Mouse (Mus musculus) limb, embryonic 11.5 days (tissue): Measurements from ENCODE around the gene Usp6nl. TPM values are rescaled to one million over a fixed set of nuclear protein-coding genes. Genes with fewer than 3 reads are reported as not detected.

Experiments
- ATAC-seq: fragments of 200-750 bp; cut with Nextera tagmentation; 2 replicates; pipeline ENCODE4 v1.8.0; 2017; ENCODE audit warnings: low read depth; ENCODE audit not compliant: insufficient number of reproducible peaks, low FRiP score, low TSS enrichment
- DNase-seq: peaks from one replicate; pipeline ENCODE4 v3.0.0-alpha.2; 2015; ENCODE audit warnings: low spot score
- H3K27ac ChIP-seq: fragments of 300-500 bp; sonication (generic); replicated peaks from 2 replicates; pipeline ENCODE4 v1.5.1; 2014; ENCODE audit warnings: low read depth, mild to moderate bottlenecking, low read length
- H3K27me3 ChIP-seq: fragments of 300-500 bp; sonication (generic); 2 replicates; pipeline ENCODE4 v1.6.1; 2014; ENCODE audit warnings: mild to moderate bottlenecking, low read length, mixed read lengths; ENCODE audit not compliant: control insufficient read depth, insufficient read depth
- H3K36me3 ChIP-seq: fragments of 300-500 bp; sonication (generic); 2 replicates; pipeline ENCODE4 v1.6.1; 2014; ENCODE audit warnings: mild to moderate bottlenecking, low read length, moderate library complexity, mixed read lengths; ENCODE audit not compliant: control insufficient read depth, insufficient read depth
- H3K4me1 ChIP-seq: fragments of 300-500 bp; sonication (generic); 2 replicates; pipeline ENCODE4 v1.6.1; 2014; ENCODE audit warnings: low read length, mixed read lengths; ENCODE audit not compliant: control insufficient read depth, insufficient read depth
- H3K4me2 ChIP-seq: fragments of 300-500 bp; sonication (generic); 2 replicates; pipeline ENCODE4 v1.6.1; 2014; ENCODE audit warnings: low read depth, mild to moderate bottlenecking, moderate library complexity; ENCODE audit not compliant: severe bottlenecking
- H3K4me3 ChIP-seq: fragments of 300-500 bp; sonication (generic); 2 replicates; pipeline ENCODE4 v1.5.1; 2014; ENCODE audit warnings: low read depth, low read length
- H3K9ac ChIP-seq: fragments of 300-500 bp; sonication (generic); 2 replicates; pipeline ENCODE4 v1.6.1; 2014; ENCODE audit warnings: mild to moderate bottlenecking, low read length
- H3K9me3 ChIP-seq: fragments of 300-500 bp; sonication (generic); 2 replicates; pipeline ENCODE4 v1.6.1; 2016; ENCODE audit warnings: low read length; ENCODE audit not compliant: control insufficient read depth
- WGBS: fragments of 180-500 bp; shearing (Covaris S2); extraction: QIAGEN DNeasy Blood & Tissue Kit; methylation state at CpG from one replicate; pipeline ENCODE4 v1.1.7; 2014; 5-methylcytosine and 5-hydroxymethylcytosine counted together
- polyA plus RNA-seq: library from polyadenylated mRNA; unstranded; fragments of >200 nt; fragmentation: Nextera tagmentation; extraction: Ambion mirVana; gene quantifications from 2 replicates; pipeline ENCODE4 v1.2.1, GENCODE M21; 2014

The Usp6nl gene
- polyA plus RNA-seq, 1 experiment from 2014 or later: 15.6 TPM

GRCm38 (mm10) chr2:6463772-6464661, 141.6 kb downstream of the Usp6nl start:
- Histone ChIP-seq H3K9me3 (no peaks in the 10 kb centered on the region), H3K4me3 (no peak overlapping the region), H3K36me3 (no peaks in the 10 kb centered on the region), H3K9ac (no peak overlapping the region), H3K4me1 (peaks cover 9% of the 10 kb centered on the region), H3K27ac (no peak overlapping the region), H3K27me3 (no peaks in the 10 kb centered on the region), H3K4me2 (no peak overlapping the region)
- ATAC-seq (no peak), DNase-seq (no peak)
- 75% methylated on average over 10 of the region's 10 CpGs for WGBS

GRCm38 (mm10) chr2:6466396-6466795, 143.9 kb downstream of the Usp6nl start:
- Histone ChIP-seq H3K36me3 (no peaks in the 10 kb centered on the region), H3K4me3 (no peak overlapping the region), H3K27ac (no peak overlapping the region), H3K4me2 (no peak overlapping the region), H3K9me3 (no peaks in the 10 kb centered on the region), H3K27me3 (no peaks in the 10 kb centered on the region), H3K4me1 (peaks cover 4% of the 10 kb centered on the region), H3K9ac (no peak overlapping the region)
- 59% methylated on average over 6 of the region's 6 CpGs for WGBS
- no peak for ATAC-seq
- no peak for DNase-seq

GRCm38 (mm10) chr2:6467318-6467717, 144.9 kb downstream of the Usp6nl start:
- ATAC-seq: no peak
- no peak overlapping the region for H3K9ac ChIP-seq
- no peaks in the 10 kb centered on the region for H3K9me3 ChIP-seq
- over 99% methylated on average over 3 of the region's 3 CpGs for WGBS
- peaks cover 11% of the 10 kb centered on the region for H3K4me1 ChIP-seq
- no peak overlapping the region for H3K4me2 ChIP-seq
- no peak overlapping the region for H3K27ac ChIP-seq
- no peaks in the 10 kb centered on the region for H3K36me3 ChIP-seq
- H3K4me3 ChIP-seq: no peak overlapping the region
- no peak for DNase-seq
- no peaks in the 10 kb centered on the region for H3K27me3 ChIP-seq

GRCm38 (mm10) chr2:6469164-6469563, 146.7 kb downstream of the Usp6nl start:
- H3K4me2 ChIP-seq: no peak overlapping the region
- DNase-seq (peak; percentile 80), ATAC-seq (no peak)
- H3K27ac ChIP-seq: no peak overlapping the region
- H3K36me3 ChIP-seq: no peaks in the 10 kb centered on the region
- H3K4me1 ChIP-seq: peaks cover 11% of the 10 kb centered on the region
- no peak overlapping the region for H3K4me3 ChIP-seq
- no peak overlapping the region for H3K9ac ChIP-seq
- H3K9me3 ChIP-seq: no peaks in the 10 kb centered on the region
- WGBS: 36% methylated on average over 9 of the region's 9 CpGs
- H3K27me3 ChIP-seq: no peaks in the 10 kb centered on the region

GRCm38 (mm10) chr2:6471110-6471611, 148.7 kb downstream of the Usp6nl start:
- Histone ChIP-seq H3K4me3 (no peak overlapping the region), H3K27me3 (no peaks in the 10 kb centered on the region), H3K9ac (no peak overlapping the region), H3K4me1 (peaks cover 11% of the 10 kb centered on the region), H3K36me3 (no peaks in the 10 kb centered on the region), H3K27ac (no peak overlapping the region), H3K4me2 (no peak overlapping the region), H3K9me3 (no peaks in the 10 kb centered on the region)
- DNase-seq (no peak), ATAC-seq (no peak)
- 37% methylated on average over 4 of the region's 4 CpGs for WGBS

- ATAC-seq (no peak), DNase-seq (no peak)
- H3K27me3 ChIP-seq: no peaks in the 10 kb centered on the region
- 84% methylated on average over 5 of the region's 5 CpGs for WGBS
- no peaks in the 10 kb centered on the region for H3K36me3 ChIP-seq
- H3K4me3 ChIP-seq: no peak overlapping the region
- no peak overlapping the region for H3K9ac ChIP-seq
- no peak overlapping the region for H3K4me2 ChIP-seq
- no peaks in the 10 kb centered on the region for H3K9me3 ChIP-seq
- peaks cover 11% of the 10 kb centered on the region for H3K4me1 ChIP-seq
- no peak overlapping the region for H3K27ac ChIP-seq
Observed at GRCm38 (mm10) chr2:6473829-6474228, 151.4 kb downstream of the Usp6nl start.

- Histone ChIP-seq H3K9ac (no peak overlapping the region), H3K27ac (no peak overlapping the region), H3K9me3 (no peaks in the 10 kb centered on the region), H3K4me3 (no peak overlapping the region), H3K4me2 (no peak overlapping the region), H3K27me3 (no peaks in the 10 kb centered on the region), H3K4me1 (peaks cover 6% of the 10 kb centered on the region; the same call in 1 of the 2 replicates), H3K36me3 (no peaks in the 10 kb centered on the region)
- DNase-seq (no peak), ATAC-seq (no peak)
- 89% methylated on average over 4 of the region's 4 CpGs for WGBS
Observed at GRCm38 (mm10) chr2:6477884-6478283, 155.4 kb downstream of the Usp6nl start.

GRCm38 (mm10) chr2:6478361-6478965, 156.0 kb downstream of the Usp6nl start:
- Histone ChIP-seq H3K9me3 (no peaks in the 10 kb centered on the region), H3K27ac (no peak overlapping the region), H3K4me2 (no peak overlapping the region), H3K27me3 (no peaks in the 10 kb centered on the region), H3K9ac (no peak overlapping the region), H3K4me3 (no peak overlapping the region), H3K4me1 (peaks cover 12% of the 10 kb centered on the region), H3K36me3 (no peaks in the 10 kb centered on the region)
- ATAC-seq (no peak), DNase-seq (no peak)
- 76% methylated on average over 16 of the region's 16 CpGs for WGBS
